Mouse (Mus musculus) kidney, adult 2 months (tissue): Measurements from ENCODE around the gene Dffa.

ENCODE experiments used
- CTCF ChIP-seq: fragments of 200-500 bp; conservative IDR thresholded peaks from 2 replicates; pipeline ENCODE4 v1.5.1; 2011; ENCODE audit warnings: low read depth, mild to moderate bottlenecking, control low read depth, low read length, moderate library complexity, mixed read lengths; ENCODE audit not compliant: insufficient read depth, insufficient read length
- POLR2A ChIP-seq: fragments of 200-500 bp; IDR thresholded peaks from one replicate; pipeline ENCODE4 v1.6.1; 2011; ENCODE audit warnings: low read depth, low read length, control low read depth

DNA sequence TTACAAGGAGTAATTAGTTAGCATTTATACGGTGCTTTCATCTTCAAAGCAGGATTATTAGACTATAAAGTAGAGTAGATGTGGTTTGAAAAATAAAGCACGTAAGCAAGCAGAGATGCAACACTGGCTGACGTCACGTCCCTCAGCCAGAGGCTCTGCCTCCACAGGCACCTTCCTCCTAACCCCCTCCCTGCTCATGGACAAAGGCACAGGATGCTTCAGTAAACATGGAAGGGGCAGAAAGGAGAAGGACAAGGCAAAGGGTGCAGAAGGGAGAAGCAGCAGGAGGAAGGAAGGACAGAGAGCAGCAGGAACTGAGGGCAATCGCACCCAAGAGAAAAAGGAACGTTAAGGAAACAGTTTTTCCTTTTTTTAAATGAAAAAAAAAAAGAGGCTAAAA, 48.1 kb upstream of the Dffa start:
- TF ChIP-seq CTCF = no peak
- no peak for TF ChIP-seq POLR2A
